Mouse (Mus musculus) liver, postnatal 0 days (tissue): ENCODE data around the gene Smim14.

Experiments
- CTCF ChIP-seq: sonication (generic); IDR thresholded peaks from 2 replicates; pipeline ENCODE4 v1.5.1; 2016; ENCODE audit warnings: antibody characterized with exemption, low read depth
- EP300 ChIP-seq: IDR thresholded peaks from 2 replicates; pipeline ENCODE4 v1.6.1; 2016; ENCODE audit warnings: antibody characterized with exemption, low read depth, mild to moderate bottlenecking

DNA sequence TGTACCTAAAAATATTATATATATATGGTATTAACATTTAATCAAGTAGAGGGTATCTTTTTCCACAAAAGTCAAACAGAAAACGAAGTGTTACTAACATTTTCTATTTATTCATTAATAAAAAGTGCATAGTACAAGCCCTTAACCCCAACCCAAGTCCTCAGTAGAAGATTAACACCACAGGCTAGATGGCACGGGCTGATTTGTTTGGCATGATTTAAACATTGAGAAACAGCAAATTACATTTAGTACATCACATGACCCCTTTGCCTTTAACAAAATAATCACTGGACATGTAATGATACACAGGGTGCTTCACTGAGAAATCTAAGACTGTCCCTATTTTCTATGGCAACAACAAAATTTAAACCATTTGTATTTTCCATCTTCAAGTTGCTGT, 90.2 kb downstream of the Smim14 start:
- TF ChIP-seq CTCF (no peak), EP300 (no peak)
